Mouse (Mus musculus): ENCODE measurements around the gene Slc50a1. TPM values are rescaled to one million over a fixed set of nuclear protein-coding genes. Genes with fewer than 3 reads are reported as not detected.

The Slc50a1 gene
- polyA plus RNA-seq, 1 experiment from 2014 or later = 22.2 TPM

- ATAC-seq (ENCODE audit: low read depth) = peak; percentile 39
- peaks cover 2% of the 10 kb centered on the region for H3K4me1 ChIP-seq (ENCODE audit: control insufficient read depth, low read depth, low read length)
- H3K27me3 ChIP-seq (ENCODE audit: control insufficient read depth, insufficient read depth, low read depth, low read length) = peaks cover 45% of the 10 kb centered on the region
- peak overlapping the region; percentile 61 for H3K4me2 ChIP-seq (ENCODE audit: low read depth, low read length)
- H3K4me3 ChIP-seq (ENCODE audit: low read depth, low read length) = peak overlapping the region; percentile 50
- H3K9ac ChIP-seq (ENCODE audit: low read depth, low read length) = peak overlapping the region; percentile 47; the same call in 1 of the 2 replicates
- 43% methylated on average over 7 of the region's 7 CpGs for WGBS (ENCODE audit: insufficient replicate concordance)
- no peaks in the 10 kb centered on the region for H3K36me3 ChIP-seq (ENCODE audit: control insufficient read depth, insufficient read depth)
- H3K27ac ChIP-seq (ENCODE audit: low read length) = no peak overlapping the region; the same call in 1 of the 2 replicates
- no peaks in the 10 kb centered on the region for H3K9me3 ChIP-seq (replicated peaks; ENCODE audit: control insufficient read depth, low read length)
Observed at GRCm38 (mm10) chr3:89278107-89278506, 7.7 kb upstream of the Slc50a1 start.

- no peak overlapping the region; the same call in 1 of the 2 replicates for H3K27ac ChIP-seq (ENCODE audit: low read length)
- H3K36me3 ChIP-seq (ENCODE audit: control insufficient read depth, insufficient read depth) = no peaks in the 10 kb centered on the region
- ATAC-seq (ENCODE audit: low read depth) = no peak
- peaks cover 2% of the 10 kb centered on the region for H3K4me1 ChIP-seq (ENCODE audit: control insufficient read depth, low read depth, low read length)
- peak overlapping the region; percentile 61 for H3K4me2 ChIP-seq (ENCODE audit: low read depth, low read length)
- no peak overlapping the region; the same call in 1 of the 2 replicates for H3K9ac ChIP-seq (ENCODE audit: low read depth, low read length)
- H3K4me3 ChIP-seq (ENCODE audit: low read depth, low read length) = peak overlapping the region; percentile 50
- WGBS (ENCODE audit: insufficient replicate concordance) = 39% methylated on average over 14 of the region's 14 CpGs
- peaks cover 45% of the 10 kb centered on the region for H3K27me3 ChIP-seq (ENCODE audit: control insufficient read depth, insufficient read depth, low read depth, low read length)
- H3K9me3 ChIP-seq (replicated peaks; ENCODE audit: control insufficient read depth, low read length) = no peaks in the 10 kb centered on the region
Observed at GRCm38 (mm10) chr3:89277281-89278021, 7.1 kb upstream of the Slc50a1 start.

- ATAC-seq (ENCODE audit: low read depth) = no peak
- H3K9me3 ChIP-seq (replicated peaks; ENCODE audit: control insufficient read depth, low read length) = no peaks in the 10 kb centered on the region
- peaks cover 36% of the 10 kb centered on the region for H3K27me3 ChIP-seq (ENCODE audit: control insufficient read depth, insufficient read depth, low read depth, low read length)
- 80% methylated on average over 13 of the region's 13 CpGs for WGBS (ENCODE audit: insufficient replicate concordance)
- no peaks in the 10 kb centered on the region for H3K36me3 ChIP-seq (ENCODE audit: control insufficient read depth, insufficient read depth)
- H3K4me2 ChIP-seq (ENCODE audit: low read depth, low read length) = no peak overlapping the region
- H3K4me1 ChIP-seq (ENCODE audit: control insufficient read depth, low read depth, low read length) = no peaks in the 10 kb centered on the region; the same call in 1 of the 2 replicates
- no peak overlapping the region for H3K4me3 ChIP-seq (ENCODE audit: low read depth, low read length)
- no peak overlapping the region for H3K27ac ChIP-seq (ENCODE audit: low read length)
- no peak overlapping the region for H3K9ac ChIP-seq (ENCODE audit: low read depth, low read length)
Observed at GRCm38 (mm10) chr3:89276061-89276460, 5.7 kb upstream of the Slc50a1 start.

- Histone ChIP-seq H3K27me3 (ENCODE audit: control insufficient read depth, insufficient read depth, low read depth, low read length) (no peaks in the 10 kb centered on the region), H3K4me3 (ENCODE audit: low read depth, low read length) (no peak overlapping the region), H3K4me2 (ENCODE audit: low read depth, low read length) (no peak overlapping the region), H3K9ac (ENCODE audit: low read depth, low read length) (no peak overlapping the region), H3K9me3 (replicated peaks; ENCODE audit: control insufficient read depth, low read length) (no peaks in the 10 kb centered on the region), H3K27ac (ENCODE audit: low read length) (no peak overlapping the region), H3K4me1 (ENCODE audit: control insufficient read depth, low read depth, low read length) (peaks cover 22% of the 10 kb centered on the region), H3K36me3 (ENCODE audit: control insufficient read depth, insufficient read depth) (no peaks in the 10 kb centered on the region)
- WGBS (ENCODE audit: insufficient replicate concordance) = 69% methylated on average over 6 of the region's 6 CpGs
- ATAC-seq (ENCODE audit: low read depth) = no peak
Observed at GRCm38 (mm10) chr3:89271760-89272159, 1.4 kb upstream of the Slc50a1 start.

GRCm38 (mm10) chr3:89270891-89271290 is 521 bp upstream of the Slc50a1 start:
- H3K27me3 ChIP-seq (ENCODE audit: control insufficient read depth, insufficient read depth, low read depth, low read length) = no peaks in the 10 kb centered on the region
- no peaks in the 10 kb centered on the region for H3K36me3 ChIP-seq (ENCODE audit: control insufficient read depth, insufficient read depth)
- no peaks in the 10 kb centered on the region for H3K9me3 ChIP-seq (replicated peaks; ENCODE audit: control insufficient read depth, low read length)
- no peak for ATAC-seq (ENCODE audit: low read depth)
- H3K4me1 ChIP-seq (ENCODE audit: control insufficient read depth, low read depth, low read length) = peaks cover 23% of the 10 kb centered on the region
- H3K4me2 ChIP-seq (ENCODE audit: low read depth, low read length) = peak overlapping the region; percentile 81
- 65% methylated on average over 6 of the region's 6 CpGs for WGBS (ENCODE audit: insufficient replicate concordance)
- H3K4me3 ChIP-seq (ENCODE audit: low read depth, low read length) = peak overlapping the region; percentile 70
- H3K27ac ChIP-seq (ENCODE audit: low read length) = no peak overlapping the region; the same call in 1 of the 2 replicates
- H3K9ac ChIP-seq (ENCODE audit: low read depth, low read length) = no peak overlapping the region

- Histone ChIP-seq H3K27ac (ENCODE audit: low read length) (no peak overlapping the region), H3K4me2 (ENCODE audit: low read depth, low read length) (no peak overlapping the region), H3K4me1 (ENCODE audit: control insufficient read depth, low read depth, low read length) (peaks cover 23% of the 10 kb centered on the region), H3K9ac (ENCODE audit: low read depth, low read length) (no peak overlapping the region), H3K36me3 (ENCODE audit: control insufficient read depth, insufficient read depth) (no peaks in the 10 kb centered on the region), H3K9me3 (replicated peaks; ENCODE audit: control insufficient read depth, low read length) (no peaks in the 10 kb centered on the region), H3K27me3 (ENCODE audit: control insufficient read depth, insufficient read depth, low read depth, low read length) (no peaks in the 10 kb centered on the region), H3K4me3 (ENCODE audit: low read depth, low read length) (no peak overlapping the region)
- 71% methylated on average over 8 of the region's 8 CpGs for WGBS (ENCODE audit: insufficient replicate concordance)
- ATAC-seq (ENCODE audit: low read depth) = no peak
Observed at GRCm38 (mm10) chr3:89268916-89269315, 1.5 kb downstream of the Slc50a1 start.

- Histone ChIP-seq H3K27ac (ENCODE audit: low read length) (peak overlapping the region; percentile 60; the same call in 1 of the 2 replicates), H3K27me3 (ENCODE audit: control insufficient read depth, insufficient read depth, low read depth, low read length) (no peaks in the 10 kb centered on the region), H3K36me3 (ENCODE audit: control insufficient read depth, insufficient read depth) (no peaks in the 10 kb centered on the region), H3K4me2 (ENCODE audit: low read depth, low read length) (peak overlapping the region; percentile 88), H3K4me3 (ENCODE audit: low read depth, low read length) (peak overlapping the region; percentile 80), H3K9ac (ENCODE audit: low read depth, low read length) (peak overlapping the region; percentile 79), H3K9me3 (replicated peaks; ENCODE audit: control insufficient read depth, low read length) (no peaks in the 10 kb centered on the region), H3K4me1 (ENCODE audit: control insufficient read depth, low read depth, low read length) (peaks cover 23% of the 10 kb centered on the region)
- peak; percentile 81 for ATAC-seq (ENCODE audit: low read depth)
- WGBS (ENCODE audit: insufficient replicate concordance) = under 1% methylated on average over 20 of the region's 20 CpGs
Observed at GRCm38 (mm10) chr3:89266439-89266893, 3.9 kb downstream of the Slc50a1 start.

GRCm38 (mm10) chr3:89262417-89262816 is 8.0 kb downstream of the Slc50a1 start:
- no peak for ATAC-seq (ENCODE audit: low read depth)
- no peak overlapping the region for H3K4me3 ChIP-seq (ENCODE audit: low read depth, low read length)
- no peak overlapping the region for H3K27ac ChIP-seq (ENCODE audit: low read length)
- H3K27me3 ChIP-seq (ENCODE audit: control insufficient read depth, insufficient read depth, low read depth, low read length) = 0 out of 2 replicates have a peak, but pooled peaks cover 2% of the 10 kb centered on the region
- peaks cover 7% of the 10 kb centered on the region for H3K4me1 ChIP-seq (ENCODE audit: control insufficient read depth, low read depth, low read length)
- H3K9me3 ChIP-seq (replicated peaks; ENCODE audit: control insufficient read depth, low read length) = no peaks in the 10 kb centered on the region
- H3K36me3 ChIP-seq (ENCODE audit: control insufficient read depth, insufficient read depth) = no peaks in the 10 kb centered on the region
- H3K4me2 ChIP-seq (ENCODE audit: low read depth, low read length) = no peak overlapping the region
- no peak overlapping the region for H3K9ac ChIP-seq (ENCODE audit: low read depth, low read length)
- WGBS (ENCODE audit: insufficient replicate concordance) = 42% methylated on average over 10 of the region's 10 CpGs

- Histone ChIP-seq H3K36me3 (ENCODE audit: control insufficient read depth, insufficient read depth) (no peaks in the 10 kb centered on the region), H3K4me3 (ENCODE audit: low read depth, low read length) (no peak overlapping the region), H3K9me3 (replicated peaks; ENCODE audit: control insufficient read depth, low read length) (no peaks in the 10 kb centered on the region), H3K27ac (ENCODE audit: low read length) (no peak overlapping the region), H3K4me1 (ENCODE audit: control insufficient read depth, low read depth, low read length) (no peaks in the 10 kb centered on the region), H3K4me2 (ENCODE audit: low read depth, low read length) (no peak overlapping the region), H3K9ac (ENCODE audit: low read depth, low read length) (no peak overlapping the region), H3K27me3 (ENCODE audit: control insufficient read depth, insufficient read depth, low read depth, low read length) (0 out of 2 replicates have a peak, but pooled peaks cover 2% of the 10 kb centered on the region)
- WGBS (ENCODE audit: insufficient replicate concordance) = 55% methylated on average over 3 of the region's 3 CpGs
- ATAC-seq (ENCODE audit: low read depth) = no peak
Observed at GRCm38 (mm10) chr3:89260211-89260610, 10.2 kb downstream of the Slc50a1 start.

Measured in liver, embryonic 16.5 days (tissue).